Mouse (Mus musculus) thymus, adult 2 months (tissue): ENCODE results near the gene D17H6S53E. TPM values are rescaled to one million over a fixed set of nuclear protein-coding genes. Genes with fewer than 3 reads are reported as not detected.

Experiments
- DNase-seq: peaks from one replicate; pipeline ENCODE4 v3.0.0; 2021
- H3K27ac ChIP-seq: fragments of 200-500 bp; 2 replicates; pipeline ENCODE4 v1.5.1; 2012; ENCODE audit warnings: low read length, control low read depth; ENCODE audit not compliant: control insufficient read depth, insufficient read depth
- H3K27me3 ChIP-seq: fragments of 200-500 bp; 2 replicates; pipeline ENCODE4 v1.6.1; 2012; ENCODE audit warnings: mild to moderate bottlenecking, low read length, moderate library complexity, mixed read lengths; ENCODE audit not compliant: control insufficient read depth, insufficient read depth
- H3K36me3 ChIP-seq: fragments of 200-500 bp; 2 replicates; pipeline ENCODE4 v1.6.1; 2012; ENCODE audit warnings: mild to moderate bottlenecking, low read length, moderate library complexity; ENCODE audit not compliant: control insufficient read depth, insufficient read depth
- H3K4me1 ChIP-seq: fragments of 200-500 bp; replicated peaks from 2 replicates; pipeline ENCODE4 v1.6.1; 2012; ENCODE audit warnings: low read length; ENCODE audit not compliant: control insufficient read depth, insufficient read depth
- H3K4me3 ChIP-seq: fragments of 200-500 bp; 2 replicates; pipeline ENCODE4 v1.5.1; 2012; ENCODE audit warnings: mild to moderate bottlenecking, low read length, control low read depth, moderate library complexity; ENCODE audit not compliant: control insufficient read depth, insufficient read depth
- CTCF ChIP-seq: fragments of 200-500 bp; IDR thresholded peaks from 2 replicates; pipeline ENCODE4 v1.5.1; 2012; ENCODE audit warnings: mild to moderate bottlenecking, control low read depth, low read length, moderate library complexity, borderline replicate concordance; ENCODE audit not compliant: control insufficient read depth, poor library complexity, insufficient read depth; ENCODE audit errors: extremely low read depth
- POLR2A ChIP-seq: fragments of 200-500 bp; IDR thresholded peaks from 2 replicates; pipeline ENCODE4 v1.6.1; 2012; ENCODE audit warnings: mild to moderate bottlenecking, low read length, control low read depth, moderate library complexity; ENCODE audit not compliant: control insufficient read depth, poor library complexity, insufficient read depth; ENCODE audit errors: extremely low read depth
- WGBS: fragments of 180-500 bp; shearing (Covaris S2); methylation state at CpG from one replicate; pipeline ENCODE4 v1.1.7; 2018; 5-methylcytosine and 5-hydroxymethylcytosine counted together
- polyA plus RNA-seq: library from polyadenylated mRNA; depleted of rRNA; stranded (reverse); fragments of >200 nt; gene quantifications from 2 replicates; pipeline ENCODE4 v1.2.3, GENCODE M21; 2012

D17H6S53E gene
- polyA plus RNA-seq, 1 experiment: 12.9 TPM

GRCm38 (mm10) chr17:35157254-35157653 is 31.1 kb downstream of the D17H6S53E start:
- no peak overlapping the region for H3K27ac ChIP-seq
- H3K27me3 ChIP-seq: no peaks in the 10 kb centered on the region
- peaks cover 95% of the 10 kb centered on the region for H3K36me3 ChIP-seq
- no peak overlapping the region for H3K4me3 ChIP-seq
- WGBS: 97% methylated on average over 8 of the region's 8 CpGs
- no peak for DNase-seq
- H3K4me1 ChIP-seq: no peaks in the 10 kb centered on the region; the same call in 1 of the 2 replicates
- TF ChIP-seq POLR2A: no peak
- TF ChIP-seq CTCF: no peak

- no peak for TF ChIP-seq CTCF
- TF ChIP-seq POLR2A: no peak
- WGBS: 98% methylated on average over 8 of the region's 8 CpGs
Measured at GRCm38 (mm10) chr17:35157661-35158175, 31.5 kb downstream of the D17H6S53E start.

GRCm38 (mm10) chr17:35158850-35159593 is 32.8 kb downstream of the D17H6S53E start:
- TF ChIP-seq POLR2A: no peak
- TF ChIP-seq CTCF: no peak
- DNase-seq: no peak
- Histone ChIP-seq H3K36me3 (peaks cover 78% of the 10 kb centered on the region), H3K4me3 (no peak overlapping the region), H3K27me3 (no peaks in the 10 kb centered on the region), H3K27ac (no peak overlapping the region), H3K4me1 (peaks cover 8% of the 10 kb centered on the region)
- 97% methylated on average over 16 of the region's 16 CpGs for WGBS

More at GRCm38 (mm10) chr17:35157661-35158175, 31.5 kb downstream of the D17H6S53E start:
- Histone ChIP-seq H3K4me1 (peaks cover 1% of the 10 kb centered on the region), H3K4me3 (no peak overlapping the region), H3K36me3 (peaks cover 91% of the 10 kb centered on the region), H3K27ac (no peak overlapping the region), H3K27me3 (no peaks in the 10 kb centered on the region)
- DNase-seq: no peak

DNA sequence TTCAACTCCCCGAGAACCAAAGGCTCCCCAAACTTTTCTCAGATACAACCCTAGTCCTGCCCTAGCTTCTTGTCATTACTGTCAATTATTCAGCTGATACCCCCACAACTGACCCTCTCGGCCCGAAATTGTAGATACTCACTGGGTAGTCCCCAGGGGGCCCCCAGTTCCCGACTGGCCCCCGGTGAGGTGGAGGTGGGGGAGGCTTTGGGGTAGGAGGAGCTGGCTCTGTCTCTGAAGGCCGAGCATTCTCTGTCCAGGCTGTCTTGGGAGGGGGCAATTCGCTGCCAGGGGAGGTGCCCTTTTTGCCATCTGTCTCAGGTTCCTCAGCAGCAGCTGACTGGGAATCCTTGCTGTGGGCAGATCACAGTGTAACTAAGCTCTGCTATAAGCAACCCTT is 33.5 kb downstream of the D17H6S53E start:
- TF ChIP-seq POLR2A: no peak
- TF ChIP-seq CTCF: no peak
- peaks cover 71% of the 10 kb centered on the region for H3K36me3 ChIP-seq
- H3K27me3 ChIP-seq: no peaks in the 10 kb centered on the region
- WGBS: 95% methylated on average over 7 of the region's 7 CpGs
- DNase-seq: no peak
- H3K4me1 ChIP-seq: peaks cover 8% of the 10 kb centered on the region
- no peak overlapping the region for H3K4me3 ChIP-seq
- no peak overlapping the region for H3K27ac ChIP-seq

DNA sequence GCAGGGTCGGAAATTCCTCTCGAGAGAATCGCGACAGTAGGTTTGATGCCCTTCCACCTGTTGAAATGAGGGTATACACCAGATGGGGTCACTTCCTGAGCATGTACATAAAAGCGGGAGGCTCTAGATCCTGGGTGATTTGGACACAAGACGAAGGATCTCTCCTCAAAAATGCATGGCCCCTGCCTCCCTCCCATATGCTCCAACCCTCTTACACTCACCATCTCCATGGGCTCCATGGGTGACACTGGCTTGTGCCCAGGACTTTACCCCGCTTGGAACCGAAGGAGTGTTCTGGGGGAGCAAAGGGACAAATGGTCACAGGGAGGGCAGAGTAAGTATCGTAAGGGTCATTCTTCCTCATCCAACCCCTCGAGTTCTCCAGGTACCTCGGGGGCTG is 35.2 kb downstream of the D17H6S53E start:
- 91% methylated on average over 11 of the region's 11 CpGs for WGBS
- DNase-seq: no peak
- no peaks in the 10 kb centered on the region for H3K27me3 ChIP-seq
- peaks cover 12% of the 10 kb centered on the region for H3K4me1 ChIP-seq
- no peak overlapping the region for H3K27ac ChIP-seq
- H3K4me3 ChIP-seq: no peak overlapping the region
- H3K36me3 ChIP-seq: peaks cover 54% of the 10 kb centered on the region
- TF ChIP-seq CTCF (no peak), POLR2A (no peak)

GRCm38 (mm10) chr17:35162121-35162520 is 35.9 kb downstream of the D17H6S53E start:
- TF ChIP-seq CTCF (no peak), POLR2A (no peak)
- 92% methylated on average over 14 of the region's 14 CpGs for WGBS
- no peak overlapping the region for H3K4me3 ChIP-seq

More at GRCm38 (mm10) chr17:35162121-35162520, 35.9 kb downstream of the D17H6S53E start:
- Histone ChIP-seq H3K36me3 (peaks cover 47% of the 10 kb centered on the region), H3K4me1 (peaks cover 14% of the 10 kb centered on the region), H3K27ac (no peak overlapping the region), H3K27me3 (no peaks in the 10 kb centered on the region)
- no peak for DNase-seq
